Mouse (Mus musculus) layer of hippocampus, postnatal 14 days (tissue): ENCODE results near the gene Plscr4. TPM values are rescaled to one million over a fixed set of nuclear protein-coding genes. Genes with fewer than 3 reads are reported as not detected.

ENCODE experiments used
- DNase-seq, 2 experiments: peaks; one replicate each; pipeline ENCODE4 v3.0.0; 2021 to 2022; ENCODE audit warnings: low spot score in 2 of 2, mixed read lengths in 1 of 2
- total RNA-seq, 2 experiments: library from RNA; stranded (reverse); gene quantifications; 2 replicates each; pipeline ENCODE4 v1.2.3; 2021

Plscr4 gene
- total RNA-seq, 2 experiments from 2014 or later: 1.7 to 1.8 TPM

GRCm38 (mm10) chr9:92504889-92505288 lies 47.7 kb downstream of the Plscr4 start:
- DNase-seq: no peak

GRCm38 (mm10) chr9:92511696-92512095 lies 54.5 kb downstream of the Plscr4 start:
- DNase-seq: no peak

GRCm38 (mm10) chr9:92517036-92517435 lies 59.9 kb downstream of the Plscr4 start:
- no peak for DNase-seq

GRCm38 (mm10) chr9:92520751-92521150 lies 63.6 kb downstream of the Plscr4 start:
- no peak for DNase-seq

DNA sequence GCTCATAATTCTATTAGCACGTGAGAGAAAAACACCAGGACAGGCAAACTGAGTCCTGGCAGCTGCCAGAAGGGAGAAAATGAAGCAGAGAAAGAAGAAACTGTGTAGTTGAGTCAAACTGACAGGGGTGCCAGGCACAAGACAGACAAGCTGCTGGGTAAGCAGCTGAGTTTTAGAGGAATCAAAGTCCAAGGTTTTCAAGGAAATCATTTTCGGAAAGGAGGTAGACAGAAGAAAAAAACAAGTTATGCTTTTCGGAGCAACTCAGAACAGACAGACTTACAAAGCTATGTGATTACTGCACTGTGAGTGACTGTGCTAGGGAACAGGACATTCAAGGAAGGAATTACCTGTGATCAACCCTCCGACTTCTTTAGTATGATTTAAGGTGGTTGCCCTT lies 67.3 kb downstream of the Plscr4 start:
- DNase-seq: no peak

GRCm38 (mm10) chr9:92530055-92530454 lies 72.9 kb downstream of the Plscr4 start:
- no peak for DNase-seq

DNA sequence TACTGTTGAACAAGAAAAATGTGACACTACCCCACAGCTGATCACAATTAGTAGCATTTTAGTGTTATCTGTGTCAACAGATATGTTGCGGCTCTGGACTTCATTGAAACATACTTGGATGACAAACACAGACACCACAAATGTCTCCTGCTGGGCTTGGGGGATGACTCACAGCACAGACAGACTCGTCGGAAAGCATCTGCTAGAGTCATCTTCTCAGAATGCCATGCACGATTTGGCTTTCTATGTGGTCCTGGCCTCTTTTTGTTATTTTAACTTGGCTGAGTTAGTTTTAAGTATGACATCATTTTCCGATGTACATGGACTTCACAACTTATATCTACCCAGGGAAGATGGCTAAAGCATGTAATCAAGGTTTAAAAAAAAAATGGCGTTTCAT lies 80.6 kb downstream of the Plscr4 start:
- DNase-seq: peak in 1 of 2 experiments; percentile 24

DNA sequence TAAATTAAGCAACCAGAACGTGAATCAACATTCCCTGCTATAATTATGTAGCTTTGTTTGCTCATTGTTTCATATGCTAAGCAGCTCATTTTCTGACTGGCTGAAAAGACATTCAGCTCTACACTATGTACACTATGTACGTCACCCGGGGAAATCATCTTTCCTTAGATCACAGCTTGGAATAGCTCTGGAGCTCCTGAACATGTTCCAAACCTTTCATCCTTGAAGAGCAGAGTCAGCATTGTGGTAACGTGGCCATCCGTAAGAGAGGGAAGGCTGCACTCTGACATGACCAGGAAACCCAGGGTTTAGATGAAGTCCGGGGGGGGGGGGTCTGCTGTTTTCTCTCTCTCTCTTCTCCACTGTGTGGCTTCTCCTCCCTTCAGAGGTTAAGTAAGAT lies 81.0 kb downstream of the Plscr4 start:
- DNase-seq: no peak

Other genes starting within 250 kb of the Plscr4 start
- 1 to 10 TPM; 1.0 to 1.7 TPM for gene Plscr1, start 207.6 kb upstream of the Plscr4 start, total RNA-seq
- 1 to 10 TPM; 1.8 to 2.9 TPM for gene Plscr2, start 181.8 kb upstream of the Plscr4 start, total RNA-seq
- not detected for gene 1700057G04Rik, start 148.0 kb upstream of the Plscr4 start, total RNA-seq
- 10 to 100 TPM; 10.1 to 11.7 TPM for gene Plod2, start 84.8 kb downstream of the Plscr4 start, total RNA-seq